Mouse (Mus musculus): ENCODE results near the gene Maff. TPM values are rescaled to one million over a fixed set of nuclear protein-coding genes. Genes with fewer than 3 reads are reported as not detected.
A peak's percentile ranks its signal among the peaks of the same experiment; 100 is the strongest.

Maff gene
- total and polyA plus RNA-seq, 2 experiments from 2014 or later, result 1.1 to 2.5 TPM

DNA sequence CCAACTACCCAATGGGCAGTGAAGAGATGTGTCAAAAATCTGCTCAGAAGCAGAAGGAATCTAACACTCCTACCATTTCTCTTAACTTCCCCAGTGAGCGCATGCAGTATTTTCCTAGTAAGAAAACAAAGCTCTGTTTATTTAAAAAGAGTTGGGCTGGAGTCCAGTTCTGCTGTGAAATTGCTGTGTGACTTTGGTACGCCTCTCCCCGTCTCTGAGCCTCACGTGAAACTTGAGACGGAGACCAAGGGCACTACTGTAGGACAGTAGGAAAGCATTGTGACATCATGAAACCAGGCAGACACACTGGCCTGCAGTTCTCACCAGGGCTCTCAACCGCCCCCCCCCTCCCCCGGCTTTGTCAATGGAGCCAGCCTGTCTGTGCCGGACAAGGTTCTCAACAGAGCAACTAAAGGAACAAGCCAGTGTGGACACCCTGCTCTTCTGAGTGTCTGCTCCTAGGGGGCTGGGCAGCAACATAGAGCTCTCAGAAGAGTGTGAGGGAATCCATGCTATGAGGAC is 32.5 kb upstream of the Maff start:
- H3K27ac ChIP-seq (ENCODE audit: low read depth, low read length), result no peak overlapping the region
- TF ChIP-seq CTCF (IDR thresholded peaks at IDR 0.05; ENCODE audit: low read depth), result no peak
- no peak for DNase-seq
- H3K9me3 ChIP-seq (ENCODE audit: low read length), result no peaks in the 10 kb centered on the region
- H3K4me2 ChIP-seq (ENCODE audit: low read depth), result no peak overlapping the region
- peaks cover 9% of the 10 kb centered on the region; the same call in 1 of the 2 replicates for H3K36me3 ChIP-seq (ENCODE audit: insufficient read depth)
- no peaks in the 10 kb centered on the region for H3K4me1 ChIP-seq (ENCODE audit: insufficient read depth)
- 80% methylated on average over 8 of the region's 8 CpGs for WGBS
- no peak overlapping the region for H3K9ac ChIP-seq
- H3K27me3 ChIP-seq (ENCODE audit: insufficient read depth, low read length), result no peaks in the 10 kb centered on the region
- no peak overlapping the region for H3K4me3 ChIP-seq (ENCODE audit: low read depth, low read length)
- ATAC-seq, result peak; percentile 12; the same call in 1 of the 2 replicates

DNA sequence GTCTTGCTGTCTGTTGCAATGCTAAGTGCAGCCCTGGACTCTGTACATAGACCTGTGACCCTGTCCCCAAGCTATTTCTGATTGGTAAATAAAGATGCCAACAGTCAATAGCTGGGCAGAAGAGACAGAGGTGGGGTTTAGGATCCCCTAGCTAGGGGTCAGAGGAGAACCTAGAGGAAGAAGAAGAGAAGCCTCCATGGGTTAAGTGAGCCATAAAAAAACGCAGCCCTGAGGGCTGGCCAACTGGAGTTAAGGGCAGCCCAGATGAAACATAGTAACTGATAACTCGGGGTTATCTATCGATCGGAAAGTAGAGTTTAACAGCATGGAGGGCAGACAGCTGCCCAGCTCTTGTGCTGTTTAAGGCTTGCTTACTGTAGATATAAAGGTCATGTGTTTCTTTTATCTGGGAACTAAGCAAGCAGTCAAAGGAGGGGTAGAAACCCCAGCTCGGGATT is 24.7 kb upstream of the Maff start:
- ATAC-seq, result no peak
- H3K27ac ChIP-seq (ENCODE audit: low read depth, low read length), result no peak overlapping the region
- WGBS, result 86% methylated on average over 5 of the region's 5 CpGs

DNA sequence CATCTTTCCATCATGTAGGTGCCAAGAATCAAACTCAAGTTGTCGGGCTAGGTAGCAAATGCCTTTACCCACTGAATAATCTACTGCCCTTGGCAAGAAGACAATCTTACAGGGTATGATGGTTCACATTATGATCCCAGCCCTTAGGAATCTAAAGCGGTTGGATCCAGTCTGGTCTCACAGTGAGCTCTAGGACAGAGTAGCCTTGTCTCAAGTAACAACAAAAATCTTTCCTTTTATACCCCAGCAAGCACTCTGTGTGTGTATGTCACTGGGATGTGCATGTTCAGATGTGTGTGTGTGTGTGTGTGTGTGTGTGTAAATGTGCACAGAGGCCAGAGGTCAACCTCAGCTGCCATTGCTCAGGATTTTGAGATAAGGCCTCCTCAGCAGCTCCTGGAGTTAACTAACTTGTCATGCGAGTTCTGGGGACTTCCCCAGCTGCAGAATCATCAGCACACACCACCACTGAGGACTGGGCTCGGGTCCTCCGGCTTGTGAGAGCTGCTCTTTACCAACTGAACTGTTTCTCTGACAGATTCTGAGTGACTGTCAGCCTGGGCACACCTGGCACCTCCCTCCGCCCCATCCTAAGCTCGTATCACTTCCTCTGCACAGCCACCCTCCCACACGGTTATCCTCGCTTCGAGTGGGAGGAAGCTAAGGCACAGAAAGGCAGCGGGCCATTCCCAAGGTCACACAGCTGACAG is 24.0 kb upstream of the Maff start:
- no peak overlapping the region for H3K9ac ChIP-seq
- H3K4me2 ChIP-seq (ENCODE audit: low read depth), result no peak overlapping the region
- no peaks in the 10 kb centered on the region for H3K36me3 ChIP-seq (ENCODE audit: insufficient read depth)
- H3K4me3 ChIP-seq (ENCODE audit: low read depth, low read length), result no peak overlapping the region
- 81% methylated on average over 11 of the region's 11 CpGs for WGBS
- H3K27me3 ChIP-seq (ENCODE audit: insufficient read depth, low read length), result no peaks in the 10 kb centered on the region
- H3K4me1 ChIP-seq (ENCODE audit: insufficient read depth), result peaks cover 7% of the 10 kb centered on the region; the same call in 1 of the 2 replicates
- no peaks in the 10 kb centered on the region for H3K9me3 ChIP-seq (ENCODE audit: low read length)
- no peak for DNase-seq
- no peak overlapping the region for H3K27ac ChIP-seq (ENCODE audit: low read depth, low read length)
- no peak for ATAC-seq
- no peak for TF ChIP-seq CTCF (IDR thresholded peaks at IDR 0.05; ENCODE audit: low read depth)

More for the DNA sequence above, 24.7 kb upstream of the Maff start:
- no peak overlapping the region for H3K4me3 ChIP-seq (ENCODE audit: low read depth, low read length)
- peaks cover under 1% of the 10 kb centered on the region; the same call in 1 of the 2 replicates for H3K4me1 ChIP-seq (ENCODE audit: insufficient read depth)
- no peak overlapping the region for H3K9ac ChIP-seq
- no peak for TF ChIP-seq CTCF (IDR thresholded peaks at IDR 0.05; ENCODE audit: low read depth)
- H3K9me3 ChIP-seq (ENCODE audit: low read length), result no peaks in the 10 kb centered on the region
- no peaks in the 10 kb centered on the region for H3K36me3 ChIP-seq (ENCODE audit: insufficient read depth)
- no peak overlapping the region for H3K4me2 ChIP-seq (ENCODE audit: low read depth)
- no peak for DNase-seq
- H3K27me3 ChIP-seq (ENCODE audit: insufficient read depth, low read length), result no peaks in the 10 kb centered on the region

DNA sequence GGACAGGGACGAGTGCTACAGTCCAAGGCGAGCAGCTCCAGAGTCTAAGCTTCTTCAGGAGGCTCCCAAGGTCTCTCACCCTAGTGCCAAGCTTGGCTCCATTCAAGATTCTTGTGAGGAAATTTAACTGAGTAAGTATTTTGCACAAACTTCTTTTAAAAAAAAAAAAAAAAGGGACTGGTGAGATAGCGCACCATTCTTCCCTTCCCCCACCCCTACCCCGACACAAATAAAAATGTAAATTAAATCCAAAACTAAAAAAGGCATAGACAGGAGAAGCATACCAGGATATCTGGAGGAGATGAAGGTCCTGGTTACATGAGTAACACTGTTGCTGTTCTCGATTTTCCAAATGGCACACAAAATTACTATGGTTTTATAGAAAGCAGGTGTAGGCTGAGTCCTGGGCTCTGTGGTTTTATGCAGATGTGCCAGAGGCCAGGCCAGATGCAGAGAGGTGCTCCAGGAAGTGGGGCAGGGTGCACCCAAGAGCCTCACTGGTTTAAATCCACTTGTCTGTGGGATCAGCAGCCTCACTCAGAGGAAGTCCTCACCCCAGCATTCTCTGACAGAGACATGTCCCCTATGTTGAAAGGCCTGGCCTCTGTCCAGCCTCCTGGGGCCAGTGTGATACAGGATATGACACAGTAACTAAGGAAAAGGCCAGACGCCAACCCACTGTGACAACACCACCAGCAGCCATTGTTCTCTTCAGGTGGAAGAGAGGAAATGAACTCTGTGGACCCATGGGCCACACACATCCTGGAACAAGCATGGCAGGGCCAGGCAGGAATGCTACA is 23.2 kb upstream of the Maff start:
- ATAC-seq (no peak), DNase-seq (no peak)
- no peak overlapping the region for H3K4me2 ChIP-seq (ENCODE audit: low read depth)
- H3K9ac ChIP-seq, result no peak overlapping the region
- no peaks in the 10 kb centered on the region for H3K36me3 ChIP-seq (ENCODE audit: insufficient read depth)
- no peaks in the 10 kb centered on the region for H3K27me3 ChIP-seq (ENCODE audit: insufficient read depth, low read length)
- WGBS, result 81% methylated on average over 6 of the region's 6 CpGs
- H3K4me3 ChIP-seq (ENCODE audit: low read depth, low read length), result no peak overlapping the region
- no peaks in the 10 kb centered on the region for H3K9me3 ChIP-seq (ENCODE audit: low read length)
- no peak overlapping the region for H3K27ac ChIP-seq (ENCODE audit: low read depth, low read length)
- no peak for TF ChIP-seq CTCF (IDR thresholded peaks at IDR 0.05; ENCODE audit: low read depth)
- peaks cover 10% of the 10 kb centered on the region; the same call in 1 of the 2 replicates for H3K4me1 ChIP-seq (ENCODE audit: insufficient read depth)

DNA sequence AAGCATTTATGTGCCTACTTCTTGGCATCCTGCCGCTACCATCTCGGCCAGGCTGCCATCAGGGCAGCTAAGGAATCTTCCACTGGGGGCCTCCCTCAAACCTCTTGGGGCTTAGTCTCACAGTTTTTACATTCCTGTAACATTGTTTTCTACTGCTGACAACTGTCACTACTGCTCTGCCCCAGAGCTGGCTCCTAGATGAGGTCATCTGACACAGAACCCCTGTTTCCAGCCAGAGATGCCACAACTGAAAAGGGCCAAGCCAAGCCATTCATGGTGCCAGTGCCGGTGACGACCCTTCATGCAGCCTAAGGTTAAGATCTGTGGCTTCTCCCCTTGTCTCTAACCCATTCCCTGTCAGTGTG is 22.6 kb upstream of the Maff start:
- H3K9me3 ChIP-seq (ENCODE audit: low read length), result no peaks in the 10 kb centered on the region
- ATAC-seq, result no peak
- DNase-seq, result no peak
- no peaks in the 10 kb centered on the region for H3K36me3 ChIP-seq (ENCODE audit: insufficient read depth)
- TF ChIP-seq CTCF (IDR thresholded peaks at IDR 0.05; ENCODE audit: low read depth), result no peak
- no peak overlapping the region for H3K9ac ChIP-seq
- H3K4me3 ChIP-seq (ENCODE audit: low read depth, low read length), result no peak overlapping the region
- no peak overlapping the region for H3K4me2 ChIP-seq (ENCODE audit: low read depth)
- WGBS, result 78% methylated on average over 4 of the region's 4 CpGs
- H3K27me3 ChIP-seq (ENCODE audit: insufficient read depth, low read length), result no peaks in the 10 kb centered on the region
- no peak overlapping the region for H3K27ac ChIP-seq (ENCODE audit: low read depth, low read length)
- peaks cover 13% of the 10 kb centered on the region; the same call in 1 of the 2 replicates for H3K4me1 ChIP-seq (ENCODE audit: insufficient read depth)

DNA sequence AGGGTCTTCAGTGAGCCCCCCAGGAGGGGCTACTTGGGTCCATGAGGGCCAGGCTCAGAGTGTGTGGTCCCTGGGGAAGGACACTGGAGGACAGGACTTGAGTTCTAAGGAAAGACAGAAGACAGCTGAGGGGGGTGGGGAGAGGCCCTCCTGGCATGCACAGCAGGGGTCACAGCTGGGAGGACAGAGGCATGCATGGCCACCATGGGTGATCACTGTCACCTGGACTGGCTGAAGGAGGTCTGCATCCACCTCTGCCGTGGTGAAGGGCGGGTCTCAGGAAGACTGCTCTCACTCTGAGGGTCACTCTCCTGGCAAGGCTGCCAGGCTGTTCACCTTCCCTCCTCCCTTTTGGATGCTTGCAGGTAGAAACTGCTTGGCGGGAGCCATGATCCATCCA is 22.0 kb upstream of the Maff start:
- H3K27me3 ChIP-seq (ENCODE audit: insufficient read depth, low read length), result no peaks in the 10 kb centered on the region
- TF ChIP-seq CTCF (IDR thresholded peaks at IDR 0.05; ENCODE audit: low read depth), result no peak
- WGBS, result 95% methylated on average over 3 of the region's 3 CpGs

DNA sequence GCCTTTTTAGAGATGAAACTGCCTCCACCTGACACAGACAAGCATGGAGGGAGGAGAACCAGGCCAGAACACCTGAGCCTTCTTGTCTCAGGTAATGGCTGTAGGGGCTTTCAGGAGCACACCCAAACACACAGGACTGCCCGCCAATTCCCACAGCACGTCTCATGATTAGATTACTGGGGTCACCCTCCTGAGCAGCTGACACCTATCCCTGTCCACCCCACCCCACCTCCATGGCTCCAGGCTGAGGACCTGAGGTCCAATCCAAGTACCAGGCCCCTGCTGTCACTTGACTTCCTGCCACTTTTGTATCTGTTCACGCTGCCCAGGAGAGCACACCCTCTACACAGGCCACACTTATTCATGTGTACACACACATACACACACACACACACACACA is 20.7 kb upstream of the Maff start:
- no peaks in the 10 kb centered on the region for H3K9me3 ChIP-seq (ENCODE audit: low read length)
- no peak for TF ChIP-seq CTCF (IDR thresholded peaks at IDR 0.05; ENCODE audit: low read depth)
- H3K9ac ChIP-seq, result no peak overlapping the region
- H3K27me3 ChIP-seq (ENCODE audit: insufficient read depth, low read length), result no peaks in the 10 kb centered on the region
- H3K4me2 ChIP-seq (ENCODE audit: low read depth), result no peak overlapping the region
- DNase-seq (no peak), ATAC-seq (no peak)
- H3K4me3 ChIP-seq (ENCODE audit: low read depth, low read length), result no peak overlapping the region
- no peak overlapping the region for H3K27ac ChIP-seq (ENCODE audit: low read depth, low read length)
- WGBS, result 80% methylated on average over 3 of the region's 3 CpGs
- no peaks in the 10 kb centered on the region for H3K36me3 ChIP-seq (ENCODE audit: insufficient read depth)
- peaks cover 13% of the 10 kb centered on the region; the same call in 1 of the 2 replicates for H3K4me1 ChIP-seq (ENCODE audit: insufficient read depth)

More for the DNA sequence above, 22.0 kb upstream of the Maff start:
- ATAC-seq (no peak), DNase-seq (no peak)
- Histone ChIP-seq H3K36me3 (ENCODE audit: insufficient read depth) (no peaks in the 10 kb centered on the region), H3K9me3 (ENCODE audit: low read length) (no peaks in the 10 kb centered on the region), H3K4me2 (ENCODE audit: low read depth) (no peak overlapping the region), H3K27ac (ENCODE audit: low read depth, low read length) (no peak overlapping the region), H3K4me3 (ENCODE audit: low read depth, low read length) (no peak overlapping the region), H3K4me1 (ENCODE audit: insufficient read depth) (peaks cover 13% of the 10 kb centered on the region; the same call in 1 of the 2 replicates), H3K9ac (no peak overlapping the region)
